ENCODE assay signal across 8 mouse cellular contexts in the genomic region with DNA sequence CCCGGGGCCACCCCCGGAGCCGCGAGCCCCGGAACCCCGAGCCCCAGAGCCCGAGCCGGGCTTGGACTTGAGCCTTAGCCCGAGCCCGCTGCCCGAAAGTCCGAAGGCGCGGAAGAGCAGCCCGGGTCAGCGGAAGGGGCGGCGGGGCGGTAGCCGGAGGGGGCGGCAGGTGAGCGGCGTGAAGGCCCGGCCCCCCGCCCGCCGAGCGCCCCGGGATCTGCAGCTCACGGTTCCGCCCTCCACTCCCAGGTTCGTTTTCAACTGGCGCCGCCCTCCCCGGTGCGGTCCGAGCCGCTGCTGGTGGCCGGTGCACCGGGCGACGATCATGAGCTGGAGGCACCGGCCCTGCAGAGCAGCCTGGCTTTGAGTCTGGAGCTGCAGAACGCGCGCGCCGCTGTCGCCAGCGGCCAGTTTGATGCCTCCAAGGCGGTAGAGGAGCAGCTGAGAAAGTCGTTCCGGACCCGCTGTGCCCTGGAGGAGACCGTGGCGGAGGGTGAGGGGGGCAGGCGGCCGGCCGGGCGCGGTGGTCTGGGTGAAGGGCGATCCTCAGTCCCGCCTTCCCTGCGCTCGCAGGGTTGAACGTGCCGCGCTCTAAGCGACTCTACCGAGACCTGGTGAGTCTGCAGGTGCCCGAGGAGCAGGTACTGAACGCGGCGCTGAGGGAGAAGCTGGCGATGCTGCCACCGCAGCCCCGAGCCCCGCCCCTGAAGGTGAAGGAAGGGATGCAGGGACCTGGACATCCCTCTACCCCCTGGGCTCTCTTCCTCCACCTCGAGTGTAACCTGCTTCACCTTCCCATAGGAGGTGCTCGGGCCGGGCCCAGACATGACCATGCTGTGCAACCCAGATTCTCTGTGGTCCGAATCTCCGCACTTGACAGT. TPM values are rescaled to one million over a fixed set of nuclear protein-coding genes. Genes with fewer than 3 reads are reported as not detected.
DNase-seq lines count a peak whose midpoint lies in the region; ATAC-seq and TF ChIP-seq lines count a peak whose summit lies in the region.

No protein-coding gene starts in this region.

- no peaks in the 10 kb centered on the region for H3K27me3 ChIP-seq in kidney, adult 2 months (replicated peaks; ENCODE audit: control insufficient read depth, insufficient read depth, low read length)
- H3K27me3 ChIP-seq in intestine, embryonic 16.5 days (replicated peaks; ENCODE audit: control insufficient read depth, insufficient read depth, low read length), result no peaks in the 10 kb centered on the region
- no peaks in the 10 kb centered on the region for H3K27me3 ChIP-seq in lung, embryonic 16.5 days (ENCODE audit: control insufficient read depth, insufficient read depth, low read depth, low read length)
- no peaks in the 10 kb centered on the region for H3K27me3 ChIP-seq in small intestine, adult 2 months (ENCODE audit: control insufficient read depth, insufficient read depth, low read length)

- no peaks in the 10 kb centered on the region for H3K9me3 ChIP-seq in intestine, embryonic 16.5 days (ENCODE audit: control insufficient read depth, low read length)
- H3K9me3 ChIP-seq in lung, embryonic 16.5 days (ENCODE audit: control insufficient read depth, low read length), result no peaks in the 10 kb centered on the region

- TF ChIP-seq POLR2A in kidney, adult 2 months (IDR thresholded peaks at IDR 0.05; ENCODE audit: low read depth, low read length), result no peak
- TF ChIP-seq POLR2A in small intestine, adult 2 months (IDR thresholded peaks at IDR 0.05; ENCODE audit: low read depth, low read length), result no peak

- no peaks in the 10 kb centered on the region; the same call in 1 of the 2 replicates for H3K36me3 ChIP-seq in kidney, adult 2 months (ENCODE audit: control insufficient read depth, insufficient read depth, low read length)
- H3K36me3 ChIP-seq in intestine, embryonic 16.5 days (ENCODE audit: control insufficient read depth, insufficient read depth, low read length), result peaks cover 20% of the 10 kb centered on the region
- H3K36me3 ChIP-seq in lung, embryonic 16.5 days (ENCODE audit: control insufficient read depth, insufficient read depth, low read length), result peaks cover 26% of the 10 kb centered on the region
- H3K36me3 ChIP-seq in small intestine, adult 2 months (ENCODE audit: control insufficient read depth, insufficient read depth, low read length), result peaks cover 31% of the 10 kb centered on the region

- H3K9ac ChIP-seq in intestine, embryonic 16.5 days (ENCODE audit: low read depth, low read length), result peak overlapping the region; percentile 84
- peak overlapping the region; percentile 92 for H3K9ac ChIP-seq in lung, embryonic 16.5 days (ENCODE audit: low read length)

- peaks cover 12% of the 10 kb centered on the region for H3K4me1 ChIP-seq in kidney, adult 2 months (ENCODE audit: control insufficient read depth, insufficient read depth, low read length)
- H3K4me1 ChIP-seq in intestine, embryonic 16.5 days (ENCODE audit: control insufficient read depth, insufficient read depth, low read length), result peaks cover 45% of the 10 kb centered on the region
- peaks cover 34% of the 10 kb centered on the region for H3K4me1 ChIP-seq in lung, embryonic 16.5 days (replicated peaks; ENCODE audit: control insufficient read depth, insufficient read depth, low read length)
- H3K4me1 ChIP-seq in small intestine, adult 2 months (ENCODE audit: control insufficient read depth, insufficient read depth, insufficient read length, low read length), result peaks cover 22% of the 10 kb centered on the region

- no peak for TF ChIP-seq CTCF in kidney, adult 2 months (conservative IDR thresholded peaks at IDR 0.05; ENCODE audit: insufficient read depth, insufficient read length, low read depth, low read length)
- TF ChIP-seq CTCF in small intestine, adult 2 months (IDR thresholded peaks at IDR 0.05; ENCODE audit: extremely low read depth, insufficient read length, insufficient replicate concordance, low read depth, low read length), result no peak

- ATAC-seq in erythroblast, adult 5-6 weeks (replicated peaks; ENCODE audit: low FRiP score, poor library complexity, severe bottlenecking), result peak; percentile 36
- peak; percentile 52 for ATAC-seq in intestine, embryonic 16.5 days
- ATAC-seq in lung, embryonic 16.5 days (ENCODE audit: low read depth), result peak; percentile 30

- H3K4me3 ChIP-seq in kidney, adult 2 months (ENCODE audit: insufficient read depth, low read depth, low read length), result peak overlapping the region; percentile 95
- peak overlapping the region; percentile 79 for H3K4me3 ChIP-seq in intestine, embryonic 16.5 days (ENCODE audit: low read length)
- peak overlapping the region; percentile 92 for H3K4me3 ChIP-seq in lung, embryonic 16.5 days (ENCODE audit: low read length)
- peak overlapping the region; percentile 72 for H3K4me3 ChIP-seq in small intestine, adult 2 months (ENCODE audit: low read depth, low read length)

- WGBS in kidney, adult 2 months, result under 1% methylated on average over 79 of the region's 83 CpGs
- WGBS in intestine, embryonic 16.5 days, result under 1% methylated on average over 82 of the region's 83 CpGs
- under 1% methylated on average over 66 of the region's 83 CpGs for WGBS in lung, embryonic 16.5 days
- WGBS in small intestine, adult 2 months, result under 1% methylated on average over 82 of the region's 83 CpGs

- H3K4me2 ChIP-seq in intestine, embryonic 16.5 days (ENCODE audit: low read depth, low read length), result peak overlapping the region; percentile 93
- peak overlapping the region; percentile 95 for H3K4me2 ChIP-seq in lung, embryonic 16.5 days (ENCODE audit: low read depth, low read length)

- H3K27ac ChIP-seq in kidney, adult 2 months (ENCODE audit: insufficient read depth, low read depth, low read length), result peak overlapping the region; percentile 69
- peak overlapping the region; percentile 86 for H3K27ac ChIP-seq in intestine, embryonic 16.5 days (ENCODE audit: low read length)
- H3K27ac ChIP-seq in lung, embryonic 16.5 days (ENCODE audit: low read length), result peak overlapping the region; percentile 87
- H3K27ac ChIP-seq in small intestine, adult 2 months (ENCODE audit: insufficient read depth, low read depth, low read length), result peak overlapping the region; percentile 38

- DNase-seq in kidney, adult 2 months, result no peak
- DNase-seq in kidney, adult 8-10 months, result no peak
- DNase-seq in ZHBTc4 (ENCODE audit: low read depth, low spot score), result peak; percentile 65
- no peak for DNase-seq in c-Kit-positive CD71-positive TER-119-positive erythroid progenitor cells, embryonic 14.5 days (ENCODE audit: low spot score)

RNA-seq across cellular contexts. Expression of a gene that starts 0.6 kb away (rescaled TPM):
- polyA plus RNA-seq in kidney, adult 2 months (2012; rRNA removed), result 30.6 and 36.6 TPM in 2 replicates
- total RNA-seq in erythroblast, adult 5-6 weeks (2015; ENCODE audit: low replicate concordance), result 6.5 and 24.2 TPM in 2 replicates
- 6.4 and 12.0 TPM in 2 replicates for total RNA-seq in erythroblast, adult 5-6 weeks (2017; ENCODE audit: low replicate concordance)
- 19.3 and 19.8 TPM in 2 replicates for polyA plus RNA-seq in intestine, embryonic 16.5 days (2015; fragmentation: Nextera tagmentation; extraction: Ambion mirVana)
- polyA plus RNA-seq in lung, embryonic 16.5 days (2015; fragmentation: Nextera tagmentation; extraction: Ambion mirVana), result 25.9 and 30.5 TPM in 2 replicates
- polyA plus RNA-seq in small intestine, adult 2 months (2012; rRNA removed), result 40.0 and 75.4 TPM in 2 replicates

RNA-seq across cellular contexts. Expression of a gene that starts 8.2 kb away (rescaled TPM):
- polyA plus RNA-seq in kidney, adult 2 months (2012; rRNA removed), result 41.0 and 42.9 TPM in 2 replicates
- 7.7 and 11.7 TPM in 2 replicates for total RNA-seq in erythroblast, adult 5-6 weeks (2015; ENCODE audit: low replicate concordance)
- total RNA-seq in erythroblast, adult 5-6 weeks (2017; ENCODE audit: low replicate concordance), result 4.8 and 14.4 TPM in 2 replicates
- polyA plus RNA-seq in intestine, embryonic 16.5 days (2015; fragmentation: Nextera tagmentation; extraction: Ambion mirVana), result 7.1 and 7.4 TPM in 2 replicates
- 10.0 and 10.5 TPM in 2 replicates for polyA plus RNA-seq in lung, embryonic 16.5 days (2015; fragmentation: Nextera tagmentation; extraction: Ambion mirVana)
- 11.0 and 41.7 TPM in 2 replicates for polyA plus RNA-seq in small intestine, adult 2 months (2012; rRNA removed)

RNA-seq across cellular contexts. Expression of a gene that starts 8.3 kb away (rescaled TPM):
- polyA plus RNA-seq in kidney, adult 2 months (2012; rRNA removed), result 1.6 and 2.5 TPM in 2 replicates
- 1.7 and 9.2 TPM in 2 replicates for total RNA-seq in erythroblast, adult 5-6 weeks (2015; ENCODE audit: low replicate concordance)
- total RNA-seq in erythroblast, adult 5-6 weeks (2017; ENCODE audit: low replicate concordance), result 5.5 and 6.1 TPM in 2 replicates
- polyA plus RNA-seq in intestine, embryonic 16.5 days (2015; fragmentation: Nextera tagmentation; extraction: Ambion mirVana), result 11.0 and 11.8 TPM in 2 replicates
- 24.3 and 26.8 TPM in 2 replicates for polyA plus RNA-seq in lung, embryonic 16.5 days (2015; fragmentation: Nextera tagmentation; extraction: Ambion mirVana)
- polyA plus RNA-seq in small intestine, adult 2 months (2012; rRNA removed), result 0.25 and 0.39 TPM in 2 replicates

RNA-seq across cellular contexts. Expression of a gene that starts 33.8 kb away (rescaled TPM):
- polyA plus RNA-seq in kidney, adult 2 months (2012; rRNA removed), result 71.2 and 78.4 TPM in 2 replicates
- 24.5 and 44.6 TPM in 2 replicates for total RNA-seq in erythroblast, adult 5-6 weeks (2015; ENCODE audit: low replicate concordance)
- 69.5 and 76.3 TPM in 2 replicates for total RNA-seq in erythroblast, adult 5-6 weeks (2017; ENCODE audit: low replicate concordance)
- polyA plus RNA-seq in intestine, embryonic 16.5 days (2015; fragmentation: Nextera tagmentation; extraction: Ambion mirVana), result 116 and 122 TPM in 2 replicates
- 140 and 146 TPM in 2 replicates for polyA plus RNA-seq in lung, embryonic 16.5 days (2015; fragmentation: Nextera tagmentation; extraction: Ambion mirVana)
- polyA plus RNA-seq in small intestine, adult 2 months (2012; rRNA removed), result 72.9 and 209 TPM in 2 replicates

RNA-seq across cellular contexts. Expression of a gene that starts 37.9 kb away (rescaled TPM):
- polyA plus RNA-seq in kidney, adult 2 months (2012; rRNA removed), result 3.1 and 4.1 TPM in 2 replicates
- total RNA-seq in erythroblast, adult 5-6 weeks (2015; ENCODE audit: low replicate concordance), result 0.38 TPM in 1 of 2 replicates, not detected in the other
- 0.84 and 1.4 TPM in 2 replicates for total RNA-seq in erythroblast, adult 5-6 weeks (2017; ENCODE audit: low replicate concordance)
- polyA plus RNA-seq in intestine, embryonic 16.5 days (2015; fragmentation: Nextera tagmentation; extraction: Ambion mirVana), result 2.2 and 2.3 TPM in 2 replicates
- 1.6 and 1.9 TPM in 2 replicates for polyA plus RNA-seq in lung, embryonic 16.5 days (2015; fragmentation: Nextera tagmentation; extraction: Ambion mirVana)
- polyA plus RNA-seq in small intestine, adult 2 months (2012; rRNA removed), result 7.3 and 25.1 TPM in 2 replicates
